Mouse (Mus musculus) kidney, embryonic 14.5 days (tissue): Measurements from ENCODE around the gene Mtmr3. TPM values are rescaled to one million over a fixed set of nuclear protein-coding genes. Genes with fewer than 3 reads are reported as not detected.

Experiments used
- ATAC-seq: fragments of 200-750 bp; cut with Nextera tagmentation; 2 replicates; pipeline ENCODE4 v1.8.0; 2017; ENCODE audit warnings: moderate number of reproducible peaks, mild to moderate bottlenecking, moderate TSS enrichment, moderate library complexity; ENCODE audit not compliant: low FRiP score, low TSS enrichment
- H3K27ac ChIP-seq: fragments of 300-500 bp; sonication (generic); 2 replicates; pipeline ENCODE4 v1.5.1; 2014; ENCODE audit warnings: low read depth, mild to moderate bottlenecking, low read length, moderate library complexity, mixed read lengths
- H3K27me3 ChIP-seq: fragments of 300-500 bp; sonication (generic); 2 replicates; pipeline ENCODE4 v1.6.1; 2014; ENCODE audit warnings: mild to moderate bottlenecking, low read length; ENCODE audit not compliant: control insufficient read depth, insufficient read depth
- H3K36me3 ChIP-seq: fragments of 300-500 bp; sonication (generic); 2 replicates; pipeline ENCODE4 v1.6.1; 2014; ENCODE audit warnings: low read length, mixed read lengths; ENCODE audit not compliant: control insufficient read depth, insufficient read depth
- H3K4me1 ChIP-seq: fragments of 300-500 bp; sonication (generic); 2 replicates; pipeline ENCODE4 v1.6.1; 2014; ENCODE audit warnings: low read length, mixed read lengths; ENCODE audit not compliant: control insufficient read depth, insufficient read depth
- H3K4me2 ChIP-seq: fragments of 300-500 bp; sonication (generic); replicated peaks from 2 replicates; pipeline ENCODE4 v1.6.1; 2014; ENCODE audit warnings: low read depth, mild to moderate bottlenecking, low read length
- H3K4me3 ChIP-seq: fragments of 300-500 bp; sonication (generic); 2 replicates; pipeline ENCODE4 v1.5.1; 2014; ENCODE audit warnings: mild to moderate bottlenecking, low read length
- H3K9ac ChIP-seq: fragments of 300-500 bp; sonication (generic); 2 replicates; pipeline ENCODE4 v1.6.1; 2014; ENCODE audit warnings: low read depth, mild to moderate bottlenecking, low read length, moderate library complexity
- H3K9me3 ChIP-seq: fragments of 300-500 bp; sonication (generic); 2 replicates; pipeline ENCODE4 v1.6.1; 2016; ENCODE audit warnings: low read length; ENCODE audit not compliant: control insufficient read depth
- whole genome bisulfite sequencing: fragments of 180-500 bp; shearing (Covaris S2); extraction: QIAGEN DNeasy Blood & Tissue Kit; methylation state at CpG from one replicate; pipeline ENCODE4 v1.1.7; 2014; 5-methylcytosine and 5-hydroxymethylcytosine counted together
- polyA plus RNA-seq: library from polyadenylated mRNA; unstranded; fragments of >200 nt; fragmentation: Nextera tagmentation; extraction: Ambion mirVana; gene quantifications from 2 replicates; pipeline ENCODE4 v1.2.1, GENCODE M21; 2014

Gene Mtmr3
- polyA plus RNA-seq, 1 experiment from 2014 or later = 26.2 TPM

DNA sequence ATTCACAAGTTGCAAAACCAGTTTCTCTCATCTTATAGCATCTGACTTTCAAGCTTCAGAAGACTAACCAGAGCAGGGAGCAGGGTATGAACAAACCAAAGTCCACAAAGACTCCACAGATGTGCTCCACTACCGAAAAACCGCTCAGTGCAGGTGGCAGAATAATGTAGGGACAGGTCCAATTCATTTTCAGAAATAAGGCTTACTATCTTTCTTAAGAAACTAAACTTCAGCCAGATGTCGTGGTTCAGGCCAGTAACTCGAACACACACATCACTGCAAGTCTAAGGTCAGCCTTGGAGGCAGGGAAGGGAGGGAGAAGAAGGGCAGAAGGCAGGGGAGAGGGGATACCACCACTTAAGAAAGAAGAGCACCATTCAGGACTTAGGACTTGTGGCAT, 105.5 kb downstream of the Mtmr3 start:
- Histone ChIP-seq H3K4me1 (no peaks in the 10 kb centered on the region), H3K9me3 (no peaks in the 10 kb centered on the region), H3K27me3 (no peaks in the 10 kb centered on the region), H3K4me3 (no peak overlapping the region), H3K9ac (no peak overlapping the region), H3K36me3 (peaks cover 87% of the 10 kb centered on the region), H3K27ac (no peak overlapping the region), H3K4me2 (no peak overlapping the region)
- 91% methylated on average over 4 of the region's 4 CpGs for WGBS
- ATAC-seq = no peak

DNA sequence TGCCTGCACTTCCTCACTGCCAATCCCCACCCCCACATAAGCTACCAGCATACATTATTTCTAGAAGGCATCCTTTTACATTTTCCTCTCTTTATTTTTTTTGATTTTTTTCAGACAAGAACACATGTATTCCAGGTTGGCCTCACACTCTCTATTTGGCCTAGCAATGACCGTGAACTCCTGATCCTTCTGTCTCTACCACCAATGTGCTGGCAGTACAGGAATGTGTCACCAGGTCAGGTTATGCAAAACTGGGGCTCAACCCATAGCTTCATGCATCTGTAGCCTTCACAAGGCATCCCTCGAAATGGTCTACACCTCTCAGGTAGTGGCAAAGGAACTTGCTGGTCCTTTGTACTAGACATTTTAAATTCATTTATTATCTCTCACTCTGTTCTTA, 105.9 kb downstream of the Mtmr3 start:
- WGBS = 96% methylated on average over 2 of the region's 2 CpGs
- no peak for ATAC-seq
- no peaks in the 10 kb centered on the region for H3K9me3 ChIP-seq
- no peak overlapping the region for H3K4me3 ChIP-seq
- H3K27me3 ChIP-seq = no peaks in the 10 kb centered on the region
- H3K27ac ChIP-seq = no peak overlapping the region
- peaks cover 90% of the 10 kb centered on the region for H3K36me3 ChIP-seq
- no peaks in the 10 kb centered on the region for H3K4me1 ChIP-seq
- H3K9ac ChIP-seq = no peak overlapping the region
- H3K4me2 ChIP-seq = no peak overlapping the region

DNA sequence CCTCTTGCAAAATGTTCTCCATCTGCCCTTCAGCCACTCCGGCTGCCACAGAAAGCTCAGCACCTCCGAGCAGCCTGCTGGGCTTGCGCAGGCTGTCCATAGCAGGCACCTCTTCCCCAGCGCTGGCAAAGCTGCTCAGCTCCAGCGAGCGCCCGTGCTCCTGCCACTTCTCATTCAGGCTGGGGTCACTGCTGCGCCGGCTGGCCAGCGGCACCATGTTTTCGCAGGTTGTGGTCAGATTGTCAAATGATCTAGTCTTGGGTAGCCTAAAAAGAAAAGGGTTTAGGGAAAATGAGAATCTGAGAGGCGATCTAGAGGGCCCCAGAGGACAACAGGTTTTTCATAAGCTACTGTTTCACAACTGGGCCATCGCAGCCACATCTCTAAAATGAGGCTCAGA, 106.3 kb downstream of the Mtmr3 start:
- Histone ChIP-seq H3K36me3 (peaks cover 91% of the 10 kb centered on the region), H3K9me3 (no peaks in the 10 kb centered on the region), H3K4me3 (no peak overlapping the region), H3K4me1 (no peaks in the 10 kb centered on the region), H3K27ac (no peak overlapping the region), H3K9ac (no peak overlapping the region), H3K27me3 (no peaks in the 10 kb centered on the region), H3K4me2 (no peak overlapping the region)
- ATAC-seq = no peak; the same call in 1 of the 2 replicates
- 96% methylated on average over 13 of the region's 13 CpGs for WGBS

DNA sequence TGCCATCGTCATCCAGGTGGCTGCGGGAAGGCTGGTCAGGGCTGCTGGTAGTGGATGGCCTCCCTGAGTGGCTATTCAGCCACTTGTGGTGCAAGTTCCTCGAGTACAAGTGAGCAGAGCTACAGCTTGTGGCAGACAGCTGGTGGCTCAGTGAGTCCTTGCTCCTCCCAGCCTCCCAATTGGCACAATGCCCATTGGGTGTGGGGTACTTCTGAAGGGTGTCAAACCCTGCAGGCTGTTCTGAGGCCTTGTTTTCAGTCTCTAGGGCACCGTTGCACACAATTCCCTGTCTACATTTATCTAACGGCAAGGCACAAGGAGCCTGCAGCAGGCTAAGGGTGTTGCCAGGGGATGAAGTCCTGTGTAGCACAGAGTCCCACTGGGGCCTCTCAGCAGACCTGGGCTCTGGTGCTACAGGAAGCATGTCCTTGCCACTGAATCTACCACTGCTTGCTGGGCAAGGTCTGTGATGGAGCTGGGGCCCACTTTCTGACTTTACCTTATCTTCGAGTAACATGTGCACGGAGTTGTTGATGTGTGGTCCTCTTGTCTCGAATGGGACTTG, 107.2 kb downstream of the Mtmr3 start:
- 89% methylated on average over 8 of the region's 8 CpGs for WGBS
- Histone ChIP-seq H3K4me3 (no peak overlapping the region), H3K4me1 (no peaks in the 10 kb centered on the region), H3K9me3 (no peaks in the 10 kb centered on the region), H3K36me3 (peaks cover 93% of the 10 kb centered on the region), H3K4me2 (no peak overlapping the region), H3K27ac (no peak overlapping the region), H3K27me3 (no peaks in the 10 kb centered on the region), H3K9ac (no peak overlapping the region)
- no peak for ATAC-seq

DNA sequence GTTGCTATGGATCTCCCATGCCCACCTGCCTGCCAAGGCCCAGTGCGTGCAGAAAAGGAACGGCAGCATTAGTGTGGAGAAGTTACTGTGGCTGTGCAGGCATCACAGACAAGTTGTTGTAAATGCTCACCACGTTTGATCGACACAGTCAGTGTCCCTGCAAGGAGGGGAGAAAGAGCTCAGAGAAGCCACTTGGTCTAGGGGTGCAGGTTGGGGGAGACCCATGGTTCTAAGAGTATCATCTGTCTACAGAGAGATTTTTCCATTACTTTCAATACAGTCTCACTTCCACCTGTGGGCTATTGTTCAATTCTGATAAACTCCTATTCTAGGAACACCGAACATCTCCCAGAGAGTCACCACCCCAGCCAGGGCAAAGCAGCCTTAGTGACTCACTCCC, 110.1 kb downstream of the Mtmr3 start:
- 97% methylated on average over 5 of the region's 5 CpGs for WGBS
- H3K27ac ChIP-seq = no peak overlapping the region
- H3K4me2 ChIP-seq = no peak overlapping the region
- H3K27me3 ChIP-seq = no peaks in the 10 kb centered on the region
- no peak overlapping the region for H3K9ac ChIP-seq
- no peaks in the 10 kb centered on the region for H3K4me1 ChIP-seq
- no peaks in the 10 kb centered on the region for H3K9me3 ChIP-seq
- H3K36me3 ChIP-seq = peaks cover 92% of the 10 kb centered on the region
- no peak for ATAC-seq
- H3K4me3 ChIP-seq = no peak overlapping the region

DNA sequence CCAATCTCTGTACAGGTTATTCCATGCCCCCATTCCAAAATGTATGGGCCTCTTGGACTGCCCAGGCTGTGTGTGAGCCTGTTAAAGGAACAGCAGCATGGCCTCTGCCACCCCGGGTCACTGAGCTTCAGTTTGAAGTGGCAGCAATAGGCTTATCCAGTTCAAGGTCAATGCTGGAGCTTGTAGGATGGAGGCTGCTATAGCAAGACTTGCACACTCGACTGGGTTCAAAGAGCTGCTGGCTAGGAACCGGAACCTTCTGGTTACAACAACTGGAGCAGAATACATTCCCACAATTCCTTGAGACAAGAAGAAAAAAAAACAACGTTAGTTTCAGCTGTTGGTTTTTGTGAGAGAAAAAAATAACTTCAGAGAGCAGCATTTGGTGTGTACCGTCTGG, 112.0 kb downstream of the Mtmr3 start:
- H3K36me3 ChIP-seq = peaks cover 81% of the 10 kb centered on the region
- no peak overlapping the region for H3K9ac ChIP-seq
- H3K27me3 ChIP-seq = no peaks in the 10 kb centered on the region
- no peak for ATAC-seq
- H3K4me2 ChIP-seq = no peak overlapping the region
- H3K4me3 ChIP-seq = no peak overlapping the region
- no peaks in the 10 kb centered on the region for H3K9me3 ChIP-seq
- WGBS = 68% methylated on average over 5 of the region's 5 CpGs
- H3K4me1 ChIP-seq = no peaks in the 10 kb centered on the region
- no peak overlapping the region for H3K27ac ChIP-seq

DNA sequence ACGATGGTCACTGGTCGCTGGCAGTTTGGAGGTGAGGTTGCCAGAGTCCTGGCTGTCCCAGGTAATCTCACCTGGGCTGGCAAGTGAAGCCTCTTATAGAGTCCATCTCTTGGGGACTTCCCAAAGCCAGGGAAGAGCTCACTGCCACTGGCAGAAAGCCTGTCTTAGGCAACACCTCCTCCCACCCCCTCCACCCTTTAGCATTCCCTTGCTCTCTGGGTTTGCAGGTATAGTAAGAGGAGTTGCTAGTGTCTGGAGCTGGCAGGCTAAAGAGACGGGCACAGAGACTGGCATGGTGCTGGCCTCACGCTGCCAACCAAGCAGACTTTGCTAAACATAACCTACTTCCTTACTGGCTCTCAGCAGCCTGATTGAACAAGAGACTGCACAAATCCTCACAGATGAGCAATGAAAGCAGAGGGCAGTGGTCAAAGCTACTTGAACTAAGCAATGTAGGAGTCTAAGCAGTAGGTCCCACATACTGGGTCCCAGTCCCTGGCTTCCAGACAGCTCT, 118.4 kb downstream of the Mtmr3 start:
- no peaks in the 10 kb centered on the region for H3K9me3 ChIP-seq
- no peaks in the 10 kb centered on the region for H3K27me3 ChIP-seq
- H3K9ac ChIP-seq = no peak overlapping the region
- H3K4me3 ChIP-seq = no peak overlapping the region
- H3K4me1 ChIP-seq = peaks cover 14% of the 10 kb centered on the region
- no peak for ATAC-seq
- H3K36me3 ChIP-seq = peaks cover 22% of the 10 kb centered on the region
- 91% methylated on average over 4 of the region's 4 CpGs for WGBS
- H3K4me2 ChIP-seq = no peak overlapping the region
- H3K27ac ChIP-seq = no peak overlapping the region

DNA sequence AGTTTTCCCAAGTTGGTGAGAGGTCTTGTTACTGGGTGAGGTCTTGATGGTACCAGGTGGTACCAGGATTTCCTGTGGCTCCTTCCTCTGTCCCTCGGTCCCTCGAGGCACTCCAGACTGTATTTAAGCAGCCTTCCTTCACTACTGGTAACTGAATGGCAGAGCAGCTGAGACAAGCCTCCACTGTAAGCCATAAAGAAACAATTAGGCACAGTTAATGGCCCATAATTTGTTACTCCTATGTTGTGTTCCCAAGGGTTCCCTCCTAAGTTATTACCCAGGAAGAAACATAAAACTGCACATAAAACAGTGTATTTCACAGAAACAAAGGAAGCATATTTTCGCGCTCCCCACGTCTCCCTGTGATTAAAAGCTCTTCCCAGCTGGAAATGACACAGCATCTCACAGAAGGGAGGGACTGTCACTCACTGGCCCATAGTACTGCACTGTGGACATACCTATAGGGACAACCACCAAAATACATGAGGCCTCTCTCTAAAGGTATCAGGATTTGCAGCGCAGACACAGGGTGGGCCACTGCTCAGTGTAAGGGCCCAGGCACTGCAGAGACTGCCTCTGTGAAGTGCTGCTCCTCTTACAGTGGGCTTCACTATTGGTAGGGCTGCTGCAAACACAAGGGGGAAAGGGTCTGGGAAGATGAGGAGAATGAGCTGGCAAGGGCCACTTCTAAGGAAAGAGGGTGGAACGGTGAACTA, 122.0 kb downstream of the Mtmr3 start:
- H3K9ac ChIP-seq = no peak overlapping the region
- H3K9me3 ChIP-seq = no peaks in the 10 kb centered on the region
- H3K36me3 ChIP-seq = no peaks in the 10 kb centered on the region
- H3K27ac ChIP-seq = 0 out of 2 replicates have a peak overlapping the region, but pooled peaks have one; percentile 12
- peaks cover 16% of the 10 kb centered on the region for H3K4me1 ChIP-seq
- WGBS = 22% methylated on average over 7 of the region's 7 CpGs
- peak; percentile 77; the same call in 1 of the 2 replicates for ATAC-seq
- H3K4me2 ChIP-seq = no peak overlapping the region
- H3K4me3 ChIP-seq = no peak overlapping the region
- H3K27me3 ChIP-seq = no peaks in the 10 kb centered on the region

DNA sequence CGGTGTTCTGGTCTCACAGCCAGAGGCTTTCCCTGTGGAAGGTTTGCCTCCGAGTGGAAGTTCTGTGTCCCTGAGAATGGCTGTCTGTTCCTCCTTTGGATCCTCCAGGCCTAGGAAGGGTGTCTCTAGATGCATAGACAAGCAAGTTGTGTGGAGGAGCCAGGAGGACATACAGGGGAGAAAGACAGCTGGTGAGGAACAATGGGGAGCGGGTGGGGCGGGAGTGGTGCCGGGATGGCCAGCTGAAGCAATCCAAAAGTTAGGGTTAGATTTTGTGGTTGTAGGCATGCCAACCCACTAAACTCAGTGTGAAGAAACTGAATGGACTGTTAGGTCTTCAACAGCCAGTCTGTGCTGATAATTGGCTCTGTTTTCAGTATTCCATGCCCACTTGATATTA, 122.9 kb downstream of the Mtmr3 start:
- no peaks in the 10 kb centered on the region for H3K27me3 ChIP-seq
- ATAC-seq = no peak
- H3K9ac ChIP-seq = no peak overlapping the region
- 65% methylated on average over 5 of the region's 5 CpGs for WGBS
- no peaks in the 10 kb centered on the region for H3K9me3 ChIP-seq
- no peak overlapping the region for H3K4me3 ChIP-seq
- peaks cover 16% of the 10 kb centered on the region for H3K4me1 ChIP-seq
- H3K36me3 ChIP-seq = no peaks in the 10 kb centered on the region
- H3K4me2 ChIP-seq = no peak overlapping the region
- H3K27ac ChIP-seq = no peak overlapping the region
